Mouse (Mus musculus) thymus, adult 2 months (tissue): ENCODE measurements at regions not wholly inside any gene's neighbourhood (a gene's known extent, or its start where the extent isn't known, plus 50 kb on each side); places are given as distances from the start of the nearest gene placed in this dataset.

Experiments
- DNase-seq: peaks from one replicate; pipeline ENCODE4 v3.0.0; 2021
- H3K27ac ChIP-seq: fragments of 200-500 bp; 2 replicates; pipeline ENCODE4 v1.5.1; 2012; ENCODE audit warnings: low read length, control low read depth; ENCODE audit not compliant: control insufficient read depth, insufficient read depth
- H3K27me3 ChIP-seq: fragments of 200-500 bp; 2 replicates; pipeline ENCODE4 v1.6.1; 2012; ENCODE audit warnings: mild to moderate bottlenecking, low read length, moderate library complexity, mixed read lengths; ENCODE audit not compliant: control insufficient read depth, insufficient read depth
- H3K36me3 ChIP-seq: fragments of 200-500 bp; 2 replicates; pipeline ENCODE4 v1.6.1; 2012; ENCODE audit warnings: mild to moderate bottlenecking, low read length, moderate library complexity; ENCODE audit not compliant: control insufficient read depth, insufficient read depth
- H3K4me1 ChIP-seq: fragments of 200-500 bp; replicated peaks from 2 replicates; pipeline ENCODE4 v1.6.1; 2012; ENCODE audit warnings: low read length; ENCODE audit not compliant: control insufficient read depth, insufficient read depth
- H3K4me3 ChIP-seq: fragments of 200-500 bp; 2 replicates; pipeline ENCODE4 v1.5.1; 2012; ENCODE audit warnings: mild to moderate bottlenecking, low read length, control low read depth, moderate library complexity; ENCODE audit not compliant: control insufficient read depth, insufficient read depth
- CTCF ChIP-seq: fragments of 200-500 bp; IDR thresholded peaks from 2 replicates; pipeline ENCODE4 v1.5.1; 2012; ENCODE audit warnings: mild to moderate bottlenecking, control low read depth, low read length, moderate library complexity, borderline replicate concordance; ENCODE audit not compliant: control insufficient read depth, poor library complexity, insufficient read depth; ENCODE audit errors: extremely low read depth
- POLR2A ChIP-seq: fragments of 200-500 bp; IDR thresholded peaks from 2 replicates; pipeline ENCODE4 v1.6.1; 2012; ENCODE audit warnings: mild to moderate bottlenecking, low read length, control low read depth, moderate library complexity; ENCODE audit not compliant: control insufficient read depth, poor library complexity, insufficient read depth; ENCODE audit errors: extremely low read depth
- WGBS: fragments of 180-500 bp; shearing (Covaris S2); methylation state at CpG from one replicate; pipeline ENCODE4 v1.1.7; 2018; 5-methylcytosine and 5-hydroxymethylcytosine counted together

DNA sequence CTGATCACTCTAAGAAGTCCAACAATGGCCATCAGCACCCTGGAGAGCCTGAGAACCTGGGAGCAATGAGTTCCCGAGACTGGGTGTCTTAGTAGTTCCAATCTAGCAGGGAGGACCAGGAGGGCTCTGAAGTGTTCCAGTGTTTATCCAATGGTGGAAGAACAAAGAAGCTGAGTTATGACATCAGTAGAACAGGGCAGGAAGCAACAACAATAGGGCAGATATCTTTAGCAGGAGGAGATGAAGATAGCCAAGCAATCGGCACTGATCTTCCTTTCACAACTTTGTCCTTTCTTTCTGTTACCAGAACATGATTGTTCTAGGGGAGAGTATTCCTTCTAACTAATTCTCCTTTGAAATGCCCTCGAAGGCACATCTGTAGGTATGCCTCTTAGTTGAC is 355.0 kb downstream of the Btg1 start:
- no peaks in the 10 kb centered on the region for H3K36me3 ChIP-seq

DNA sequence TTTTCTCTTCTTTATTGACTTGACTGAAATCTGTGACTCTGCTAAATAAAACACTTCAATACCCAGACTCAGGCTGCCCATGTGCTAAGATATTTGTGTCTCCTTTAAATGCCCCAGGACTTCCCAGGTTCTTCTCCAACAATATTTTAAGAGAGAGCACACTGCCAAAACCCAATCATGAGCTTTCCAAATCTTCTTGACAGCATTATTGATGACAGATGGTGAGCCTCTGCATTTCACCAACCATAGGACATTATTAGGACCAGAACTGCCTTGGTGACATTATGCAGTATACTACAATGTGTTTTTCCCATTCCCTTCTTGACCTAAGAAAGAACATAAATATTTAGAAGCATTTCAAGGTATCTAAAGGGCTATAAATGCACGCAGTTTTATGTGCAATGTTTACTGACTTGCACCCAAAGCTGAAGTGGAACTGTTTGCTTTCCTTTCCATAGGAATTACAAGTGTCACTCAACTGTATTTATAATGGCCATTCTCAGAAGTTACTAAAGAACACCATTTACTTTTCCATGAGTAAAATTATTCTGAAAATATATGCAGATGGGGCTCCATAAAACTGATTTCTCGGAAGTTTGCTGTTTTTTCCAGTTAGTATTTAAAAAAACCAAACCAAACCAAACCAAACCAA is 357.6 kb downstream of the Btg1 start:
- H3K4me1 ChIP-seq, result no peaks in the 10 kb centered on the region
- no peak overlapping the region for H3K27ac ChIP-seq
- TF ChIP-seq POLR2A (no peak), CTCF (no peak)
- no peak for DNase-seq
- 95% methylated on average over 2 of the region's 2 CpGs for WGBS
- no peak overlapping the region for H3K4me3 ChIP-seq
- H3K27me3 ChIP-seq, result no peaks in the 10 kb centered on the region
- H3K36me3 ChIP-seq, result no peaks in the 10 kb centered on the region

More for the DNA sequence above, 355.0 kb downstream of the Btg1 start:
- Histone ChIP-seq H3K4me3 (no peak overlapping the region), H3K27ac (no peak overlapping the region), H3K27me3 (no peaks in the 10 kb centered on the region), H3K4me1 (no peaks in the 10 kb centered on the region)
- no peak for DNase-seq
- no peak for TF ChIP-seq CTCF
- no peak for TF ChIP-seq POLR2A
- WGBS, result 83% methylated on average over 3 of the region's 3 CpGs

GRCm38 (mm10) chr10:96976691-96977090 is 359.9 kb downstream of the Btg1 start:
- no peak overlapping the region for H3K27ac ChIP-seq
- H3K36me3 ChIP-seq, result no peaks in the 10 kb centered on the region
- DNase-seq, result no peak
- H3K27me3 ChIP-seq, result no peaks in the 10 kb centered on the region
- no peak for TF ChIP-seq POLR2A
- no peak for TF ChIP-seq CTCF
- H3K4me1 ChIP-seq, result no peaks in the 10 kb centered on the region
- H3K4me3 ChIP-seq, result no peak overlapping the region

- TF ChIP-seq CTCF, result no peak
- TF ChIP-seq POLR2A, result no peak
- Histone ChIP-seq H3K4me1 (no peaks in the 10 kb centered on the region), H3K36me3 (no peaks in the 10 kb centered on the region), H3K27me3 (no peaks in the 10 kb centered on the region), H3K27ac (no peak overlapping the region), H3K4me3 (no peak overlapping the region)
- WGBS, result 93% methylated on average over 3 of the region's 3 CpGs
- DNase-seq, result no peak
Measured at GRCm38 (mm10) chr10:96980494-96980831, 363.7 kb downstream of the Btg1 start.

DNA sequence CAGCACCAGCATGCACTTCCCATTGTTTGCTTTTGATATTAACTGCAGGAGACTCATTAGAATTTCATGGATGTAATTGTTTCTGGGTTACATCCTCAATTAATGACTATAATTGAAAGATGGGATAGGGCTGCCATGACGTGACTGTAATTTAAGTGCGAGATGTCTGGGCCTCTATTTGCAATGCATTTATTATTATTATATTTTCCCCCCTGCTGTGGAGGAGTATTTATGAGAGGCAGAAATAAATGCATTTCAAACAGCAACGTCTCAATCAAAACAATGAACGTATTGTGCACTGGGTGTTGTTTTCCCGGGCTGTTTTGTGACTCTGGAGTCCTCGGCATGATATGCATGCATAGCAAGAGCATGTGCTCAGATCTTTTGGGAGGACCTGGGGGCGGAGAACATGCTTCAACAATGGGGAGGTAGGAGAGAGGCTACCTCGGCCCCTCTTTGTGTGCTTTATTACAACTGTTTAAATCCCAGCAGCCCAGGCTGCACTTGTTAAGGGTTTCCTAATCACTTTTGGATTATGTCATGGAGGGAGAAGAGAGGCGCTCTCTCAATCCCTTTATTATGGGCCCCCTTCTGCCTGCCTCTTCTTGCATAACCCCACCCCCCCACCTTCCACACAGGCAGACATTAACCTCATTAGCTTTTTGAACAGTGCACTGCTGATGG is 364.2 kb downstream of the Btg1 start:
- Histone ChIP-seq H3K27me3 (no peaks in the 10 kb centered on the region), H3K27ac (no peak overlapping the region), H3K4me3 (no peak overlapping the region), H3K36me3 (no peaks in the 10 kb centered on the region), H3K4me1 (no peaks in the 10 kb centered on the region)
- TF ChIP-seq CTCF, result no peak
- no peak for TF ChIP-seq POLR2A
- WGBS, result 95% methylated on average over 9 of the region's 9 CpGs
- no peak for DNase-seq

DNA sequence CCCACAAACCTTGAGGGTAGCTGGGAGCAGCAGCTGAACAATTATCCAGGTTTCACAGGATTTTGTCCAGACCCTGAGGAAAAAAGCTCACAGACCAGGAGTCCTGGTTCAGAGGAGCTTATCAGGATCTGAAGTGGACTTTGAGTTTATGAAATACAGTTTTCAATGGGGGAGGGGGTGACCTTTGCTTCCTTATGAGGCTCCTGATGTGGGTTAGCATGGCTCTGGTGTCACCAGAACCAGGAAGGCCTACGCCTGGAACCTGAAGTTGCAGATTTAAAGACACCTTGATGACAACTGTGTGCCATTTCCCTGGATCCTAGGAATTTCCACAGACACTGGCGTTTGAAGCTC is 364.7 kb downstream of the Btg1 start:
- no peak overlapping the region for H3K4me3 ChIP-seq
- no peak for TF ChIP-seq POLR2A
- TF ChIP-seq CTCF, result no peak
- H3K36me3 ChIP-seq, result no peaks in the 10 kb centered on the region
- 93% methylated on average over 2 of the region's 2 CpGs for WGBS
- no peaks in the 10 kb centered on the region for H3K4me1 ChIP-seq
- no peaks in the 10 kb centered on the region for H3K27me3 ChIP-seq
- no peak overlapping the region for H3K27ac ChIP-seq
- no peak for DNase-seq

DNA sequence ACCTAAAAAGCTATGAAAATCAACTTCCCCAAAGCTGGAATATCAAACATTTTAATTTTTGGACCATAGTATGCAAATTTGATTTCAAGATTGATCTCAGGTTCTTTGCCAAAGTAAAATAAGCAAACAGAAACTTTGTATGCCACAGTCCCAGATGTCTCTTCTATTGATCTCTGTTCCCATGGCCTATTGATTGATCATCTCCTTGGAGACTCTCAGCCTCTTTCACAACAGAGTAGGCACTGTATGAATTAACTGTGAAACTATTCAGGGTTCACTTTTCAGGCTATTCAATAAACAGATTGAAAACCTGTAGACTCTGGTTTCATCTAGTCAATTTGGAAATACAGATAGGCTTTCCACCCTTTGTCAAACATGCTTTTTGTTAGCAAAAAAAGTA is 384.1 kb downstream of the Btg1 start:
- TF ChIP-seq CTCF (no peak), POLR2A (no peak)
- H3K4me1 ChIP-seq, result no peaks in the 10 kb centered on the region
- H3K36me3 ChIP-seq, result no peaks in the 10 kb centered on the region
- no peaks in the 10 kb centered on the region for H3K27me3 ChIP-seq
- DNase-seq, result no peak
- H3K27ac ChIP-seq, result no peak overlapping the region
- no peak overlapping the region for H3K4me3 ChIP-seq
